Mouse (Mus musculus) NIH3T3 (cell line): ENCODE data around the gene Ppm1b.

Source experiments
- DNase-seq: peaks from one replicate; pipeline ENCODE4 v3.0.0-alpha.2; 2012; ENCODE audit warnings: low read depth

Ppm1b gene

GRCm38 (mm10) chr17:84958411-84958911 is 1.9 kb downstream of the Ppm1b start:
- peak; percentile 54 for DNase-seq

GRCm38 (mm10) chr17:84958986-84959664 is 2.6 kb downstream of the Ppm1b start:
- no peak for DNase-seq

GRCm38 (mm10) chr17:84959665-84960020 is 3.1 kb downstream of the Ppm1b start:
- no peak for DNase-seq

- DNase-seq = peak; percentile 13
These were observed 3.6 kb downstream of the Ppm1b start for GRCm38 (mm10) chr17:84960136-84960535.

- DNase-seq = no peak
These were observed 5.5 kb downstream of the Ppm1b start for GRCm38 (mm10) chr17:84962046-84962445.

GRCm38 (mm10) chr17:84963651-84964050 is 7.1 kb downstream of the Ppm1b start:
- no peak for DNase-seq

GRCm38 (mm10) chr17:84966231-84966630 is 9.7 kb downstream of the Ppm1b start:
- no peak for DNase-seq

- no peak for DNase-seq
These were observed 10.5 kb downstream of the Ppm1b start for GRCm38 (mm10) chr17:84967045-84967444.

GRCm38 (mm10) chr17:84969916-84970315 is 13.4 kb downstream of the Ppm1b start:
- DNase-seq = no peak

GRCm38 (mm10) chr17:84981721-84982120 is 25.2 kb downstream of the Ppm1b start:
- DNase-seq = no peak

- no peak for DNase-seq
These were observed 26.2 kb downstream of the Ppm1b start for GRCm38 (mm10) chr17:84982735-84983134.

- no peak for DNase-seq
These were observed 29.8 kb downstream of the Ppm1b start for GRCm38 (mm10) chr17:84986368-84986767.

GRCm38 (mm10) chr17:84987834-84988410 is 31.4 kb downstream of the Ppm1b start:
- no peak for DNase-seq

- no peak for DNase-seq
These were observed 32.0 kb downstream of the Ppm1b start for GRCm38 (mm10) chr17:84988514-84988913.

GRCm38 (mm10) chr17:84995844-84996243 is 39.3 kb downstream of the Ppm1b start:
- no peak for DNase-seq

GRCm38 (mm10) chr17:84997639-84998038 is 41.1 kb downstream of the Ppm1b start:
- DNase-seq = no peak

GRCm38 (mm10) chr17:84999636-85000035 is 43.1 kb downstream of the Ppm1b start:
- DNase-seq = no peak

GRCm38 (mm10) chr17:85013485-85013884 is 56.9 kb downstream of the Ppm1b start:
- no peak for DNase-seq

GRCm38 (mm10) chr17:85014632-85015031 is 58.1 kb downstream of the Ppm1b start:
- DNase-seq = no peak

GRCm38 (mm10) chr17:85018344-85018743 is 61.8 kb downstream of the Ppm1b start:
- no peak for DNase-seq

- no peak for DNase-seq
These were observed 62.3 kb downstream of the Ppm1b start for GRCm38 (mm10) chr17:85018794-85019193.

- no peak for DNase-seq
These were observed 63.8 kb downstream of the Ppm1b start for GRCm38 (mm10) chr17:85020343-85020742.

- peak; percentile 82 for DNase-seq
These were observed 67.0 kb downstream of the Ppm1b start for GRCm38 (mm10) chr17:85023247-85024167.
